Mouse (Mus musculus) liver, embryonic 14.5 days (tissue): ENCODE measurements at regions not wholly inside any gene's neighbourhood (a gene's known extent, or its start where the extent isn't known, plus 50 kb on each side); places are given as distances from the start of the nearest gene placed in this dataset.

Source experiments
- ATAC-seq: fragments of 200-750 bp; cut with Nextera tagmentation; 2 replicates; pipeline ENCODE4 v1.8.0; 2017; ENCODE audit warnings: moderate number of reproducible peaks, mild to moderate bottlenecking, moderate library complexity; ENCODE audit not compliant: insufficient read depth
- DNase-seq, 3 experiments: peaks; one replicate each; pipeline ENCODE4 v3.0.0-alpha.2; 2012 to 2013; ENCODE audit warnings: low read depth in 3 of 3, low spot score in 3 of 3
- H3K27ac ChIP-seq: fragments of 300-500 bp; sonication (generic); 2 replicates; pipeline ENCODE4 v1.5.1; 2014; ENCODE audit warnings: moderate library complexity, mild to moderate bottlenecking, control low read depth, inconsistent platforms
- H3K27me3 ChIP-seq: fragments of 300-500 bp; sonication (generic); 2 replicates; pipeline ENCODE4 v1.6.1; 2014; ENCODE audit warnings: mild to moderate bottlenecking, low read length, moderate library complexity; ENCODE audit not compliant: control insufficient read depth, insufficient read depth
- H3K36me3 ChIP-seq: fragments of 300-500 bp; sonication (generic); replicated peaks from 2 replicates; pipeline ENCODE4 v1.6.1; 2014; ENCODE audit warnings: low read depth; ENCODE audit not compliant: control insufficient read depth, insufficient read depth
- H3K4me1 ChIP-seq, 2 experiments: fragments of 200-500 bp in 1 of 2; fragments of 300-500 bp in 1 of 2; sonication (generic) in 1 of 2; replicated peaks; 2 replicates each; pipeline ENCODE4 v1.6.1; 2012 to 2014; ENCODE audit warnings: antibody characterized with exemption in 1 of 2, inconsistent platforms in 1 of 2, low read length in 1 of 2; ENCODE audit not compliant: control insufficient read depth in 2 of 2, insufficient read depth in 2 of 2
- H3K4me2 ChIP-seq: fragments of 300-500 bp; sonication (generic); 2 replicates; pipeline ENCODE4 v1.6.1; 2014; ENCODE audit warnings: low read depth, mild to moderate bottlenecking, control low read depth, moderate library complexity
- H3K4me3 ChIP-seq, 2 experiments: fragments of 200-500 bp in 1 of 2; fragments of 300-500 bp in 1 of 2; sonication (generic) in 1 of 2; 2 replicates each; pipeline ENCODE4 v1.5.1; 2012 to 2014; ENCODE audit warnings: low read depth in 2 of 2, low read length in 2 of 2, mild to moderate bottlenecking in 2 of 2, control low read depth in 1 of 2, inconsistent platforms in 1 of 2, moderate library complexity in 1 of 2; ENCODE audit not compliant: insufficient read depth in 1 of 2
- H3K9ac ChIP-seq: fragments of 300-500 bp; sonication (generic); replicated peaks from 2 replicates; pipeline ENCODE4 v1.6.1; 2014; ENCODE audit warnings: mild to moderate bottlenecking, control low read depth, moderate library complexity
- H3K9me3 ChIP-seq: fragments of 300-500 bp; sonication (generic); 2 replicates; pipeline ENCODE4 v1.6.1; 2016; ENCODE audit warnings: low read length, mixed read lengths; ENCODE audit not compliant: control insufficient read depth
- CTCF ChIP-seq: IDR thresholded peaks from 2 replicates; pipeline ENCODE4 v1.5.1; 2016; ENCODE audit warnings: antibody characterized with exemption, low read depth, control low read depth
- EP300 ChIP-seq: IDR thresholded peaks from 2 replicates; pipeline ENCODE4 v1.6.1; 2016; ENCODE audit warnings: antibody characterized with exemption, low read depth
- WGBS: fragments of 180-500 bp; shearing (Covaris S2); extraction: QIAGEN DNeasy Blood & Tissue Kit; methylation state at CpG from one replicate; pipeline ENCODE4 v1.1.7; 2014; ENCODE audit not compliant: insufficient replicate concordance; 5-methylcytosine and 5-hydroxymethylcytosine counted together

GRCm38 (mm10) chr16:76433076-76433825 is 59.6 kb upstream of the Nrip1 start:
- TF ChIP-seq EP300: no peak
- no peak for TF ChIP-seq CTCF
- WGBS: 76% methylated on average over 24 of the region's 24 CpGs
- H3K4me3 ChIP-seq: no peak overlapping the region
- H3K4me2 ChIP-seq: no peak overlapping the region
- ATAC-seq (no peak), DNase-seq (no peak)
- H3K4me1 ChIP-seq: no peaks in the 10 kb centered on the region
- H3K27me3 ChIP-seq: no peaks in the 10 kb centered on the region
- H3K9me3 ChIP-seq: no peaks in the 10 kb centered on the region
- H3K27ac ChIP-seq: no peak overlapping the region
- H3K36me3 ChIP-seq: no peaks in the 10 kb centered on the region
- H3K9ac ChIP-seq: no peak overlapping the region

- TF ChIP-seq EP300 (no peak), CTCF (no peak)
- Histone ChIP-seq H3K4me1 (no peaks in the 10 kb centered on the region), H3K9me3 (no peaks in the 10 kb centered on the region), H3K9ac (no peak overlapping the region), H3K36me3 (no peaks in the 10 kb centered on the region), H3K4me2 (no peak overlapping the region), H3K27me3 (no peaks in the 10 kb centered on the region), H3K27ac (no peak overlapping the region), H3K4me3 (no peak overlapping the region)
- no peak for DNase-seq
- ATAC-seq: no peak
- WGBS: 62% methylated on average over 9 of the region's 9 CpGs
Observed at GRCm38 (mm10) chr16:76432304-76432703, 58.7 kb upstream of the Nrip1 start.

GRCm38 (mm10) chr16:76429156-76429555 is 55.5 kb upstream of the Nrip1 start:
- no peak for ATAC-seq
- no peaks in the 10 kb centered on the region for H3K36me3 ChIP-seq
- no peaks in the 10 kb centered on the region for H3K4me1 ChIP-seq
- no peak overlapping the region for H3K27ac ChIP-seq
- DNase-seq: no peak
- H3K9me3 ChIP-seq: no peaks in the 10 kb centered on the region
- H3K9ac ChIP-seq: no peak overlapping the region
- no peaks in the 10 kb centered on the region for H3K27me3 ChIP-seq
- 76% methylated on average over 3 of the region's 3 CpGs for WGBS
- no peak overlapping the region for H3K4me3 ChIP-seq
- no peak overlapping the region for H3K4me2 ChIP-seq
- no peak for TF ChIP-seq CTCF
- TF ChIP-seq EP300: no peak

GRCm38 (mm10) chr16:76423964-76424363 is 50.3 kb upstream of the Nrip1 start:
- TF ChIP-seq EP300 (no peak), CTCF (no peak)
- no peak overlapping the region for H3K9ac ChIP-seq
- no peak for DNase-seq
- no peaks in the 10 kb centered on the region for H3K36me3 ChIP-seq
- no peak overlapping the region for H3K27ac ChIP-seq
- H3K4me2 ChIP-seq: no peak overlapping the region
- no peaks in the 10 kb centered on the region for H3K27me3 ChIP-seq
- H3K9me3 ChIP-seq: no peaks in the 10 kb centered on the region
- H3K4me3 ChIP-seq: no peak overlapping the region
- H3K4me1 ChIP-seq: no peaks in the 10 kb centered on the region
- ATAC-seq: no peak
- 81% methylated on average over 14 of the region's 14 CpGs for WGBS
